Mouse (Mus musculus): Measurements from ENCODE around the gene Slc25a44.

DNA sequence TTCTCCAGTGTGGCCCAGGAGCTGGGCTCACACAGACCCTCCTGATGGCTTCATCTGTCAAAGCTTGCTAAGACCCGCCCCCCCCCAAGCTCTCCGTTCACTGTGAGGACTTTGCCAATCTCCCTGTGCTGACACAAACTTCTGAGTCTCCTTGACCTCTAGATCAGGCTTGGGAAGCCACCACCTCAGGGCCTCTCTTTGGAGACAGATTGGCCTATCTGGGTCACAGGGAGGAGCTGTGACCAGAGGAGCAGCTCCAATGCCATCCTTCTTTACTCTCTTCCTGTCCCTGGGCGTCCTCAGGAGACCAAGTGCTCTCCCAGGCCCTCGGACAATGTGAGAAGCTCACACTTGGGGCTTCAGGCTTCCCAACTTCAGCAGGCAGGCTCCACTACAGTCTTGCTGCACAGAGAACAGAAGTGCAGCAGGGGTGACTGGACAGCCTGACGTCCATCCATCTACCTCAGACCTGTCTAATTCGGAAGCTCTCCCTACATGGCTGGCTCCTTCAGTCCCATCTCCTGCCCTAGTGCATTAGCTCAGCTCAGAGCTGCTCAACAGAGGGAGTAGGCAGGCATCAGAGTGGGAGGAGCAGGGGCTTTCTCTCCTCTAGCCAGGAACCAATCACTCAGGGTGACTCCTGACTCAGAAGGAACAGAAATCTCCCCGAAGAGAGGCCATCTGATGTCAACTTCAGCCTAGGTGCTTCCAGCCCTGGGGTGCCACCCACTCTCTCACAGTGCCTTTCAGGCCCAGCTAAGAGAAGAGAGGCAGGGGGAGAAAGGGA is 32.0 kb upstream of the Slc25a44 start:
- TF ChIP-seq CTCF (IDR thresholded peaks at IDR 0.05; ENCODE audit: low read depth, low read length) (no peak), TAL1 (conservative IDR thresholded peaks at IDR 0.05; ENCODE audit: low read depth, low read length) (no peak)
